Comparison of ENCODE assay signal across 24 mouse cellular contexts in genomic region chr5:108224077-108224476, GRCm38 (mm10). TPM values are rescaled to one million over a fixed set of nuclear protein-coding genes. Genes with fewer than 3 reads are reported as not detected.
A peak's percentile ranks its signal among the peaks of the same experiment; 100 is the strongest.
DNase-seq lines count a peak whose midpoint lies in the region; ATAC-seq and TF ChIP-seq lines count a peak whose summit lies in the region.
"Had no signal": no experiment of that assay in that cellular context is flagged by ENCODE, and none has a peak within 500 bp of the region (broad histone marks: within the 10 kb centered on the region; RNA-seq: fewer than 3 reads in every experiment).

No protein-coding gene starts in this region.

- TF ChIP-seq POLR2A in CH12.LX (IDR thresholded peaks at IDR 0.05; ENCODE audit: low read depth, low read length), result no peak

- TF ChIP-seq EP300 in CH12.LX (IDR thresholded peaks at IDR 0.05; ENCODE audit: low read length), result no peak
- no peak for TF ChIP-seq EP300 in liver, postnatal 0 days (IDR thresholded peaks at IDR 0.05; ENCODE audit: low read depth)

- no peak overlapping the region for H3K4me2 ChIP-seq in CH12.LX (ENCODE audit: insufficient read depth, low read depth, poor library complexity, severe bottlenecking)
- no peak overlapping the region for H3K4me2 ChIP-seq in liver, postnatal 0 days (ENCODE audit: low read depth, low read length)
- H3K4me2 ChIP-seq: embryonic facial prominence, embryonic 13.5 days; embryonic facial prominence, embryonic 15.5 days; forebrain, embryonic 12.5 days had no signal

- no peak for ATAC-seq in cerebellum, adult (ENCODE audit: insufficient number of reproducible peaks, low FRiP score, low TSS enrichment)
- ATAC-seq in liver, postnatal 0 days, result no peak
- ATAC-seq: CD4-positive, CD25-positive, alpha-beta regulatory T cell, adult 4 months; forebrain, embryonic 14.5 days; forebrain, embryonic 16.5 days had no signal

- TF ChIP-seq CTCF in CH12.LX (conservative IDR thresholded peaks at IDR 0.05 in 1 of 2, IDR thresholded peaks at IDR 0.05 in 1 of 2; ENCODE audit: low read depth in 2 of 2, low read length in 2 of 2), result no peak
- TF ChIP-seq CTCF in liver, postnatal 0 days (IDR thresholded peaks at IDR 0.05; ENCODE audit: low read depth), result no peak

- peaks cover 0 to 5% of the 10 kb centered on the region in 2 experiments for H3K36me3 ChIP-seq in CH12.LX (replicated peaks in 1 of 2; ENCODE audit: control insufficient read depth in 1 of 2, insufficient read depth in 1 of 2, low read length in 1 of 2)
- no peaks in the 10 kb centered on the region for H3K36me3 ChIP-seq in liver, postnatal 0 days (replicated peaks; ENCODE audit: insufficient read depth, low read length)
- H3K36me3 ChIP-seq: embryonic facial prominence, embryonic 13.5 days; embryonic facial prominence, embryonic 15.5 days; forebrain, embryonic 10.5 days had no signal

- TF ChIP-seq RAD21 in CH12.LX (IDR thresholded peaks at IDR 0.05; ENCODE audit: low read depth, low read length), result no peak

- no peaks in the 10 kb centered on the region for H3K27me3 ChIP-seq in CH12.LX (replicated peaks)
- no peaks in the 10 kb centered on the region for H3K27me3 ChIP-seq in liver, postnatal 0 days (ENCODE audit: insufficient read depth, low read length)
- H3K27me3 ChIP-seq: embryonic facial prominence, embryonic 13.5 days; embryonic facial prominence, embryonic 15.5 days; forebrain, embryonic 12.5 days had no signal

- no peak overlapping the region for H3K9ac ChIP-seq in CH12.LX (ENCODE audit: insufficient read depth, low read depth)
- H3K9ac ChIP-seq in liver, postnatal 0 days (replicated peaks), result no peak overlapping the region
- H3K9ac ChIP-seq: embryonic facial prominence, embryonic 13.5 days; embryonic facial prominence, embryonic 15.5 days; forebrain, embryonic 12.5 days had no signal

- H3K4me1 ChIP-seq in CH12.LX (ENCODE audit: control insufficient read depth in 1 of 2, insufficient read depth in 2 of 2), result peaks cover 5 to 6% of the 10 kb centered on the region in 2 experiments; a peak in 3 of 4 replicates
- H3K4me1 ChIP-seq in liver, postnatal 0 days (ENCODE audit: insufficient read depth), result no peaks in the 10 kb centered on the region
- H3K4me1 ChIP-seq: embryonic facial prominence, embryonic 13.5 days; embryonic facial prominence, embryonic 15.5 days; forebrain, embryonic 10.5 days; forebrain, embryonic 12.5 days had no signal

- in situ Hi-C loops in CH12.LX (cut with MboI; ENCODE audit: low pct_ligation_motif_present, low pct_unique_long_range_greater_than_20kb, low sequenced_read_pairs), result no loop called here

- no peaks in the 10 kb centered on the region for H3K79me2 ChIP-seq in CH12.LX (replicated peaks; ENCODE audit: control insufficient read depth, extremely low read depth, insufficient read depth, poor library complexity, severe bottlenecking)

- dilution Hi-C loops in CH12.LX (cut with MboI; ENCODE audit: extremely low pct_ligation_motif_present, extremely low pct_unique_long_range_greater_than_20kb, low sequenced_read_pairs), result no loop called here

- H3K27ac ChIP-seq in CH12.LX (ENCODE audit: insufficient read depth, low read depth), result no peak overlapping the region
- H3K27ac ChIP-seq in liver, postnatal 0 days (ENCODE audit: low read depth), result no peak overlapping the region
- H3K27ac ChIP-seq: embryonic facial prominence, embryonic 13.5 days; embryonic facial prominence, embryonic 15.5 days; forebrain, embryonic 10.5 days; forebrain, embryonic 12.5 days had no signal

- H3K9me3 ChIP-seq in CH12.LX (replicated peaks; ENCODE audit: low read length), result no peaks in the 10 kb centered on the region
- no peaks in the 10 kb centered on the region for H3K9me3 ChIP-seq in liver, postnatal 0 days (ENCODE audit: low read length)
- H3K9me3 ChIP-seq: embryonic facial prominence, embryonic 13.5 days; embryonic facial prominence, embryonic 15.5 days; forebrain, embryonic 10.5 days; forebrain, embryonic 12.5 days had no signal

- no peak overlapping the region for H3K4me3 ChIP-seq in CH12.LX (replicated peaks in 1 of 3; ENCODE audit: low read depth in 2 of 3, low read length in 2 of 3, poor library complexity in 1 of 3)
- no peak overlapping the region for H3K4me3 ChIP-seq in liver, postnatal 0 days (ENCODE audit: low read depth, low read length)
- H3K4me3 ChIP-seq: embryonic facial prominence, embryonic 13.5 days; embryonic facial prominence, embryonic 15.5 days; erythroblast, embryonic 14.5 days; forebrain, embryonic 10.5 days; forebrain, embryonic 12.5 days had no signal

- DNase-seq in A20 (ENCODE audit: low read depth, low spot score) (peak; percentile 57), CH12.LX (ENCODE audit: extremely low read depth) (no peak), MEL-GATA-1-ER (ENCODE audit: extremely low read depth, low read depth) (peak; percentile 7)
- DNase-seq in heart, adult 9 months (ENCODE audit: low spot score in 2 of 2), result no peak
- no peak for DNase-seq in right cerebral cortex, postnatal 10 days (ENCODE audit: low spot score in 2 of 2)
- no peak for DNase-seq in liver, postnatal 0 days
- DNase-seq: adrenal gland, adult 2 months; adrenal gland, postnatal 10 days; adrenal gland, postnatal 25 days; cerebellum, adult 11-12 months; cerebellum, adult 8-10 months; cerebellum, adult 9-11 months; cerebellum, postnatal 14 days; cerebellum, postnatal 36 days; embryo, embryonic 11 days had no signal

TF ChIP-seq in CH12.LX, 34 proteins besides CTCF, POLR2A, EP300 and RAD21:
- TF ChIP-seq HCFC1 (IDR thresholded peaks at IDR 0.05; ENCODE audit: low read depth, low read length) (no peak), PAX5 (IDR thresholded peaks at IDR 0.05; ENCODE audit: low read length) (no peak), ZNF384 (IDR thresholded peaks at IDR 0.05; ENCODE audit: low read depth, low read length) (0 out of 2 replicates have a peak, but pooled peaks have one; percentile 40), ZC3H11A (IDR thresholded peaks at IDR 0.05; ENCODE audit: low read depth, low read length) (no peak)

RNA-seq across cellular contexts. Expression of gene Dr1, which starts 44.6 kb away (rescaled TPM):
- total RNA-seq in CH12.LX (2012; rRNA removed), result 18.2 and 22.3 TPM in 2 replicates
- total RNA-seq in CH12.LX (2014; rRNA removed), result 52.6 and 57.3 TPM in 2 replicates
- polyA plus RNA-seq in CH12.LX (2012; ENCODE audit: insufficient read length, low read depth), result 40.3 and 43.1 TPM in 2 replicates
- 16.1 and 17.5 TPM in 2 replicates for polyA plus RNA-seq in liver, postnatal 0 days (2015; fragmentation: Nextera tagmentation; extraction: Ambion mirVana)

Comparison
In these comparisons a context has a peak if more than half of its experiments do, and no peak if none do; other contexts are left out.
1. DNase-seq: peak in A20 (single experiment) and MEL-GATA-1-ER (single experiment); none in CH12.LX (single experiment), heart, adult 9 months (0 of 2), right cerebral cortex, postnatal 10 days (0 of 2) and liver, postnatal 0 days (single experiment).